Mouse (Mus musculus) cerebellum, adult (tissue): ENCODE data around the gene AC140267.1.

Experiments
- ATAC-seq: cut with Nextera tagmentation; 2 replicates; pipeline ENCODE4 v1.9.2; 2017; ENCODE audit warnings: mild to moderate bottlenecking, moderate library complexity, mixed read lengths; ENCODE audit not compliant: insufficient number of reproducible peaks, low FRiP score, low TSS enrichment

AC140267.1 gene

GRCm38 (mm10) chr15:80235535-80235934 is at the start of gene AC140267.1:
Gene AC140267.1 (plus strand): TSS chr15:80235835.
- no peak for ATAC-seq

GRCm38 (mm10) chr15:80188927-80189326 is 46.7 kb upstream of the AC140267.1 start:
- no peak for ATAC-seq

GRCm38 (mm10) chr15:80190075-80190474 is 45.6 kb upstream of the AC140267.1 start:
- ATAC-seq: no peak

- ATAC-seq: no peak
Measured at GRCm38 (mm10) chr15:80191585-80192245, 43.9 kb upstream of the AC140267.1 start.

- no peak for ATAC-seq
Measured at GRCm38 (mm10) chr15:80192246-80192585, 43.4 kb upstream of the AC140267.1 start.

GRCm38 (mm10) chr15:80192847-80193246 is 42.8 kb upstream of the AC140267.1 start:
- no peak for ATAC-seq

- no peak for ATAC-seq
Measured at GRCm38 (mm10) chr15:80199556-80199955, 36.1 kb upstream of the AC140267.1 start.

- ATAC-seq: no peak
Measured at GRCm38 (mm10) chr15:80202111-80202775, 33.4 kb upstream of the AC140267.1 start.

GRCm38 (mm10) chr15:80203406-80203805 is 32.2 kb upstream of the AC140267.1 start:
- no peak for ATAC-seq

GRCm38 (mm10) chr15:80206057-80206565 is 29.5 kb upstream of the AC140267.1 start:
- peak; percentile 31; the same call in 1 of the 2 replicates for ATAC-seq

GRCm38 (mm10) chr15:80208446-80208845 is 27.2 kb upstream of the AC140267.1 start:
- ATAC-seq: no peak

- no peak for ATAC-seq
Measured at GRCm38 (mm10) chr15:80213688-80214087, 21.9 kb upstream of the AC140267.1 start.

- ATAC-seq: no peak
Measured at GRCm38 (mm10) chr15:80215716-80216479, 19.7 kb upstream of the AC140267.1 start.

- ATAC-seq: no peak
Measured at GRCm38 (mm10) chr15:80216480-80216820, 19.2 kb upstream of the AC140267.1 start.

- no peak for ATAC-seq
Measured at GRCm38 (mm10) chr15:80217476-80217875, 18.2 kb upstream of the AC140267.1 start.

GRCm38 (mm10) chr15:80219211-80219610 is 16.4 kb upstream of the AC140267.1 start:
- no peak for ATAC-seq

GRCm38 (mm10) chr15:80219705-80220657 is 15.7 kb upstream of the AC140267.1 start:
- ATAC-seq: no peak

- no peak for ATAC-seq
Measured at GRCm38 (mm10) chr15:80221031-80221430, 14.6 kb upstream of the AC140267.1 start.

GRCm38 (mm10) chr15:80223751-80224150 is 11.9 kb upstream of the AC140267.1 start:
- no peak for ATAC-seq

GRCm38 (mm10) chr15:80225208-80225607 is 10.4 kb upstream of the AC140267.1 start:
- ATAC-seq: no peak; the same call in 1 of the 2 replicates
